In the genomic region with DNA sequence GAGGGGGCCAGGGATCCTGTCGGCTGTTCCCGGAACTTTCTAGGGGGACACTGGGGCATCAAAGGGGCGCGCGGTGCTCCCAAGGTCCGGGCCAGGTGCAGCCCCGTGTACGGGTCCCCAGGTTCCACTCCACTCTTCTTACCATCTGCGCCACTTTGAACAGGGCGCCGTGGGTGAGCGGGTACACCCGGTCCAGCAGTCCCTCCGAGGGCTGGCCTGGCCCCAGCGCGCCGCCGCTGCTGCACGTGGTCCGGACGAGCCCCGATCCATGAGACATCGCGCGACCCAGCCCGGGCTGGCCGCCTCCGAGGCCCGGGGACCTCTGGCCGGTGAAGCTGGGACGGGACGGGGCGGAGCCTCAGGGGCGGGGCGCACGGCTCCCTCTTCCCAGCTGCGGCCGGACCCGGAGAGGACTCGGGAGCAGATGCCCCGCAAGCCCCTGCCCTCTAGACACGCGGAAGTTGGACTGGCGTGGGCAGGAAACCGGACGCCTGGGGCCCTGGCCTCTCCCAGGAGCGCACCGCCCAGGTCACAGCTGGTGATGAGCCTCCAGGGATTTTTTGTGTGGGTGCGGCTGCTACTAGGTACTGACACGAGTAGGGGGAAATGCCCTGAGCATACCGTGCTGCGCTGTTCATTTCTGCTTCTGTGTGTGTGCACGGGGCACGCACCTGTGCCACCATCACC, we compare ENCODE assay signal across 8 mouse cellular contexts. TPM values are rescaled to one million over a fixed set of nuclear protein-coding genes. Genes with fewer than 3 reads are reported as not detected.
DNase-seq lines count a peak whose midpoint lies in the region; ATAC-seq and TF ChIP-seq lines count a peak whose summit lies in the region.

Gene Cmtm7, minus strand, starts transcription at position 331 of the 687 bp plus-strand sequence.

- 2% methylated on average over 54 of the region's 54 CpGs for WGBS in forebrain, postnatal 0 days
- 1% methylated on average over 54 of the region's 54 CpGs for WGBS in hindbrain, embryonic 11.5 days
- under 1% methylated on average over 47 of the region's 54 CpGs for WGBS in limb, embryonic 14.5 days
- under 1% methylated on average over 54 of the region's 54 CpGs for WGBS in midbrain, embryonic 14.5 days

- H3K27ac ChIP-seq in forebrain, postnatal 0 days (ENCODE audit: low read depth, low read length) = peak within 1 kb of the TSS; percentile 3; the same call in 1 of the 2 replicates
- peak within 1 kb of the TSS; percentile 65; the same call in 1 of the 2 replicates for H3K27ac ChIP-seq in hindbrain, embryonic 11.5 days (ENCODE audit: low read depth, low read length)
- peak within 1 kb of the TSS; percentile 84 for H3K27ac ChIP-seq in limb, embryonic 14.5 days (replicated peaks; ENCODE audit: low read depth, low read length)
- H3K27ac ChIP-seq in midbrain, embryonic 14.5 days (replicated peaks; ENCODE audit: low read depth, low read length) = 0 out of 2 replicates have a peak within 1 kb of the TSS, but pooled peaks have one; percentile 45

- 0 out of 2 replicates have a peak, but pooled peaks cover 4% of the 10 kb centered on the region for H3K4me1 ChIP-seq in forebrain, postnatal 0 days (ENCODE audit: insufficient read depth)
- peaks cover 5% of the 10 kb centered on the region; the same call in 1 of the 2 replicates for H3K4me1 ChIP-seq in hindbrain, embryonic 11.5 days (replicated peaks; ENCODE audit: control insufficient read depth, insufficient read depth, low read length)
- 0 out of 2 replicates have a peak, but pooled peaks cover 7% of the 10 kb centered on the region for H3K4me1 ChIP-seq in limb, embryonic 14.5 days (ENCODE audit: control insufficient read depth, insufficient read depth, low read length)
- peaks cover 18% of the 10 kb centered on the region for H3K4me1 ChIP-seq in midbrain, embryonic 14.5 days (ENCODE audit: control insufficient read depth, insufficient read depth, low read length)

- H3K9ac ChIP-seq in forebrain, postnatal 0 days = peak within 1 kb of the TSS; percentile 55
- H3K9ac ChIP-seq in hindbrain, embryonic 11.5 days (ENCODE audit: low read depth, low read length) = peak within 1 kb of the TSS; percentile 69
- peak within 1 kb of the TSS; percentile 79 for H3K9ac ChIP-seq in limb, embryonic 14.5 days (ENCODE audit: low read depth, low read length, severe bottlenecking)
- peak within 1 kb of the TSS; percentile 59 for H3K9ac ChIP-seq in midbrain, embryonic 14.5 days (replicated peaks; ENCODE audit: low read length)

- H3K9me3 ChIP-seq in forebrain, postnatal 0 days (ENCODE audit: low read length) = no peaks in the 10 kb centered on the region
- H3K9me3 ChIP-seq in hindbrain, embryonic 11.5 days (ENCODE audit: control insufficient read depth, low read length) = no peaks in the 10 kb centered on the region
- no peaks in the 10 kb centered on the region for H3K9me3 ChIP-seq in limb, embryonic 14.5 days (ENCODE audit: control insufficient read depth, low read length)
- no peaks in the 10 kb centered on the region for H3K9me3 ChIP-seq in midbrain, embryonic 14.5 days (ENCODE audit: control insufficient read depth, low read length)

- ATAC-seq in forebrain, postnatal 0 days = peak; percentile 68
- ATAC-seq in hindbrain, embryonic 11.5 days (ENCODE audit: low FRiP score) = peak; percentile 89
- peak; percentile 83 for ATAC-seq in limb, embryonic 14.5 days (ENCODE audit: low FRiP score, low read depth)
- ATAC-seq in midbrain, embryonic 14.5 days (ENCODE audit: low FRiP score, low TSS enrichment) = peak; percentile 84

- no peaks in the 10 kb centered on the region for H3K36me3 ChIP-seq in forebrain, postnatal 0 days (ENCODE audit: insufficient read depth)
- H3K36me3 ChIP-seq in hindbrain, embryonic 11.5 days (ENCODE audit: control insufficient read depth, insufficient read depth, low read length) = no peaks in the 10 kb centered on the region
- H3K36me3 ChIP-seq in limb, embryonic 14.5 days (ENCODE audit: control insufficient read depth, insufficient read depth, low read length) = no peaks in the 10 kb centered on the region
- no peaks in the 10 kb centered on the region for H3K36me3 ChIP-seq in midbrain, embryonic 14.5 days (ENCODE audit: control insufficient read depth, insufficient read depth, low read length)

- TF ChIP-seq CTCF in forebrain, postnatal 0 days (IDR thresholded peaks at IDR 0.05; ENCODE audit: low read depth) = no peak

- intact Hi-C loops in left cerebral cortex, postnatal 14 days (cut with DNase I) = no loop called here

- peak; percentile 91 for DNase-seq in MN1 (ENCODE audit: low spot score)
- peak; percentile 42 for DNase-seq in brain, adult 2 months (ENCODE audit: low read depth, low spot score)
- DNase-seq in forebrain, postnatal 0 days = no peak
- peak; percentile 81 for DNase-seq in hindbrain, embryonic 11.5 days (ENCODE audit: low spot score)
- DNase-seq in limb, embryonic 14.5 days (ENCODE audit: low spot score) = peak; percentile 59
- DNase-seq in midbrain, embryonic 14.5 days = peak; percentile 65
- peak; percentile 54 to 57 for DNase-seq in spleen, postnatal 14 days (ENCODE audit: low spot score in 2 of 2)
- no peak for DNase-seq in left cerebral cortex, postnatal 14 days (ENCODE audit: low spot score in 2 of 2)

- 0 out of 2 replicates have a peak, but pooled peaks have one; percentile 53 for TF ChIP-seq POLR2A in limb, embryonic 14.5 days (IDR thresholded peaks at IDR 0.05; ENCODE audit: borderline replicate concordance, extremely low read depth, insufficient read depth, insufficient read length)

- peak within 1 kb of the TSS; percentile 44 for H3K4me3 ChIP-seq in forebrain, postnatal 0 days (ENCODE audit: low read depth, low read length)
- H3K4me3 ChIP-seq in hindbrain, embryonic 11.5 days (ENCODE audit: low read depth, low read length) = peak within 1 kb of the TSS; percentile 47
- peak within 1 kb of the TSS; percentile 65 for H3K4me3 ChIP-seq in limb, embryonic 14.5 days (replicated peaks; ENCODE audit: low read length)
- peak within 1 kb of the TSS; percentile 44 for H3K4me3 ChIP-seq in midbrain, embryonic 14.5 days (replicated peaks; ENCODE audit: low read depth, low read length)

- H3K4me2 ChIP-seq in forebrain, postnatal 0 days (ENCODE audit: low read depth) = peak within 1 kb of the TSS; percentile 95
- H3K4me2 ChIP-seq in hindbrain, embryonic 11.5 days (replicated peaks; ENCODE audit: low read depth, low read length) = peak within 1 kb of the TSS; percentile 96
- H3K4me2 ChIP-seq in limb, embryonic 14.5 days (replicated peaks; ENCODE audit: low read depth, low read length, severe bottlenecking) = peak within 1 kb of the TSS; percentile 85
- peak within 1 kb of the TSS; percentile 95 for H3K4me2 ChIP-seq in midbrain, embryonic 14.5 days (ENCODE audit: low read length)

- H3K27me3 ChIP-seq in forebrain, postnatal 0 days (ENCODE audit: insufficient read depth, low read length) = peaks cover 3% of the 10 kb centered on the region; the same call in 1 of the 2 replicates
- no peaks in the 10 kb centered on the region for H3K27me3 ChIP-seq in hindbrain, embryonic 11.5 days (ENCODE audit: control insufficient read depth, insufficient read depth, low read length)
- H3K27me3 ChIP-seq in limb, embryonic 14.5 days (ENCODE audit: control insufficient read depth, insufficient read depth, low read length) = no peaks in the 10 kb centered on the region
- peaks cover 4% of the 10 kb centered on the region; the same call in 1 of the 2 replicates for H3K27me3 ChIP-seq in midbrain, embryonic 14.5 days (ENCODE audit: control insufficient read depth, insufficient read depth, low read length)

RNA-seq across cellular contexts. Expression of gene Cmtm7, which starts in this region (rescaled TPM):
- total RNA-seq in forebrain, postnatal 0 days (2014; rRNA removed) = 4.9 and 6.0 TPM in 2 replicates
- polyA plus RNA-seq in forebrain, postnatal 0 days (2015; fragmentation: Nextera tagmentation; extraction: Ambion mirVana) = 9.5 and 11.6 TPM in 2 replicates
- polyA plus RNA-seq in hindbrain, embryonic 11.5 days (2014; fragmentation: Nextera tagmentation; extraction: Ambion mirVana) = 66.1 and 77.8 TPM in 2 replicates
- 118 and 165 TPM in 2 replicates for polyA plus RNA-seq in limb, embryonic 14.5 days (2012; rRNA removed)
- 126 and 127 TPM in 2 replicates for polyA plus RNA-seq in limb, embryonic 14.5 days (2014; fragmentation: Nextera tagmentation; extraction: Ambion mirVana)
- 4.9 and 14.4 TPM in 2 replicates for polyA plus RNA-seq in midbrain, embryonic 14.5 days (2014; fragmentation: Nextera tagmentation; extraction: Ambion mirVana)
- 1 to 10 TPM; 5.1 to 5.9 TPM for total RNA-seq in left cerebral cortex, postnatal 14 days (2021)

Comparison
In these comparisons a context has a peak if more than half of its experiments do, and no peak if none do; other contexts are left out.
1. DNase-seq: peak in MN1 (single experiment), brain, adult 2 months (single experiment), hindbrain, embryonic 11.5 days (single experiment), limb, embryonic 14.5 days (single experiment), midbrain, embryonic 14.5 days (single experiment) and spleen, postnatal 14 days (2 of 2); none in forebrain, postnatal 0 days (single experiment) and left cerebral cortex, postnatal 14 days (0 of 2).
2. H3K27ac ChIP-seq: peak in every context shown above with its lines; median percentile 84 in limb, embryonic 14.5 days; 65 in hindbrain, embryonic 11.5 days; 45 in midbrain, embryonic 14.5 days; 3 in forebrain, postnatal 0 days.
3. Peak in every context shown above with its lines, with median percentiles within 50 percentile points of each other: ATAC-seq, H3K4me2 ChIP-seq, H3K4me3 ChIP-seq and H3K9ac ChIP-seq.